Mouse (Mus musculus): Measurements from ENCODE around the gene Prpf18.
A peak's percentile ranks its signal among the peaks of the same experiment; 100 is the strongest.

Gene Prpf18

DNA sequence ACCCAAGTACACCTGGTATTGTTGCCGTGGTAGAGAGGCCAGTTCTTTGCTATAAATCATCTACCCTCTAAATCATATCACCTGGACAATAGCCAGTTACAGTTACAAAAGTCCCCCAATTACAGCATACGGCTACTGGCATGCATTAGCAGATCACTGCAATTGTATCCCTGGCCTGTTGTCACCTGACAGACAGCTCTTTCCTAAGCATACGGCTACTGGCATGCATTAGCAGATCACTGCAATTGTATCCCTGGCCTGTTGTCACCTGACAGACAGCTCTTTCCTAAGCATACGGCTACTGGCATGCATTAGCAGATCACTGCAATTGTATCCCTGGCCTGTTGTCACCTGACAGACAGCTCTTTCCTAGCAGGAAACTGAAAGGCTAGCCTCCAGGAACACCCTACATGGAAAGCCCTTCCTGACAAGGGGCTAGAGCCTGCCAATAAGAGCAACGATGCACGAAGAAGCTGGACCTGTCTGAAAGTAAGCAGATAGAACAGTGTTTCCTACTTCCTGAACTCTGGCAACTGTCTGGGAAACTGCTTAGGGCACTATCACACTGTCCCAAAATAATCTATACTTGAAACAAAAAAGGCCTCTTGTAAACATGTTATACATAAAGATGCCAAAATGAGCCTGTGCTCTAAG, 37.5 kb downstream of the Prpf18 start:
- DNase-seq, result peak; percentile 31 to 33

DNA sequence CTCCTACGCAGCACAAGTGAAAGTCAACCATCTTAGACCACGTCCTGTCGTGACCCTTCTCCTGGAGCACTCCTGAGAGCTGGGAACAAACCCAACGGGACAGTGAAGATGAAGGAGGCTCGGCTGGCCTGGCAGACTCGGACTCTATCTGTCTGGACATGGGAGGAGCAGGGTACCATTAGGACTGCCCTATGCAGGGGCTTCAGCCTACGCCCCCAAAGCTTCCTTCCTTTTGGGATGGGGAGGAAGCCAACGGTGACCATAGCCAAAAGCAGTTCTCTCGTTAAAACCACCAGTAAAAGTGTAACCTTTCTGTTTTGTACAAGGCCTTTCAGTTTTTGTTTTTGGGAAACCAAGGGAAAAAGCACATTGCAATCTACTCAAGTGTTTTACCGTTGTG, 40.2 kb downstream of the Prpf18 start:
- no peak for DNase-seq

DNA sequence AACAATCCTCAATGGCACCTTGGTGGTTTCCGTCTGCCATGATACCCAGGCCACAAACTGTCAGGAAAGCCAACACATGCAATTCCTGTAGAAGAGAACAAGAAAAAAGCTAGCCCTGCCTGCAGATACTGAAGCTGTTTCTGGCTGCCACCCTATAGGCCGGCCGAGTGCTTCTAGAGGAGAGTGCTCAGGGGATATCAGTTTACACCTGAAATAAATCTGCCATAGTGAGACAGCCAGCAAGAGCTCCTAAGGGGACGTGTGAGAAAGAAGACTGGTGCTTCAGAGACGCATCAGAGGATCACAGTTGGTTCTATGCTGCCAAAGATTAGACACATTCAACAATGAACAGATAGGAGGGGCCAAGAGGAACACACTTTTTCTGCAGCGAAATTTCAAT, 40.6 kb downstream of the Prpf18 start:
- no peak for DNase-seq

DNA sequence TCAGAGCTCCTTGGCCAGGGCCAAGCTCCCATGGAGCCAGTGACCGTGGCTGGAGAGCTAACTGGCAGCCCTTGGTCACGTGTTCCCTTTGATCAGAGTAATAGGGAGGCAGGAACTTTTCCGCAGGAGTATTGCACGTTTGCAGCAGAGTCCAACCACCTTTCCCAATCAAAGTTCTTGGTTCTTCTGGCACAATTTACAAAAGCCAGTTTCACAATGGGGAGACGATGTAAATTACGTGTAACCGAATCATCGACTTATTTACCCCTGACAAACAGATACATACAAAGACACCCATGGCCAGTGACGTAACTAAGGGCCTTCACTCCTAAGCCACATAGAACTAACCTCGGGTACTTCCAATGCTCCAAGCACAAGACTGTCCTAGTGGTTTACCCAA, 42.5 kb downstream of the Prpf18 start:
- DNase-seq, result no peak

DNA sequence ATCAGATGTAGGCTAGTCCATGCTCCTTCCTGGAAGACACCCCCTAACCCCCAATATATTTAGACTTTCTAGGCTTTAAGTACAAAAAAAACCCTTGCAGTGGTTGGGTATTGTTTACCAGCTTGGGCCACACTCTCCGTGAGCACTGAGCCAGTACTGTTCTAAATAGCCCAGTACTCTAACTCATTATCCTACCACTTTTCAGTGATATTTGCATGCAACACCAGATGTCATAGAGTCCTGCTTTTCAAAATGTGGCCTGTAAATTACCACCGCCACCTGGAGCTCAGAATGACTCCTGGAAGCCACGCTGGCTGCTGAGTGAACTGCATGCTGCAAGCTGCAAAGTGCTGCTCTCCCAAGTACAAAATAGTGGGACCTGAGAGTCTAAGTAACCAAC, 43.7 kb downstream of the Prpf18 start:
- no peak for DNase-seq

DNA sequence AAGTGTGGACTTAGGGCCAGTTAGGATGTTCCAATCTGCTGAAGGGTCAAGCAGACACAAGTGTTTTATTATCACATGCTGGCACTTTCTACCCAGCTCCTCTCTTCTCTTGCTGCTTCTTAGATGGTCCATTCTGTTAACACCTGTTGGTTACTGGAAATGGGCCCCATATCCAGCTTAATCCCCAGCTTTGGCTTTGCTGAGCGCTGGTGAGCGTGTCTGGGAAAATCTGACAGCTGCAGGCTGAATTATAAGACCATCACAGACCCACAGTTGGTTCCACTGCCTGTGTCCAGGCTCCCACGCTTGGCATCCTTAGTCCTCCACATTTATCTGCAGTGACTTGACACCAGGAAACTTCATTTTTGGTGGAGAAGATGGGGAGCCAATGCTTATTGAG, 45.4 kb downstream of the Prpf18 start:
- no peak for DNase-seq

DNA sequence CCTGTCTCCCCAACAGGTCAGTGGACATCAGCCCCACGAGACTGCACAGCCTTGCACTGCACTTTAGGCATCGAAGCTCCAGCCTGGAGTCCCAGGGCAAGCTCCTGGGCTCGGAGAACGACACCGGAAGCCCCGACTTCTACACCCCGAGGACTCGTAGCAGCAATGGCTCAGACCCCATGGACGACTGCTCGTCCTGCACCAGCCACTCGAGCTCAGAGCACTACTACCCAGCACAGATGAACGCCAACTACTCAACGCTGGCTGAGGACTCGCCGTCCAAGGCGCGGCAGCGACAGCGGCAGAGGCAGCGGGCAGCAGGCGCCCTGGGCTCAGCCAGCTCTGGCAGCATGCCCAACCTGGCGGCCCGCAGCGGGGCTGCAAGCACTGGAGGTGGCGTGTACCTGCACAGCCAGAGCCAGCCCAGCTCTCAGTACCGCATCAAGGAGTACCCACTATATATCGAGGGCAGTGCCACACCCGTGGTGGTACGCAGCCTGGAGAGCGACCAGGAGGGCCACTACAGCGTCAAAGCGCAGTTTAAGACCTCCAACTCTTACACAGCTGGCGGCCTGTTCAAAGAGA, 48.5 kb downstream of the Prpf18 start:
- DNase-seq, result peak; percentile 41 to 54

DNA sequence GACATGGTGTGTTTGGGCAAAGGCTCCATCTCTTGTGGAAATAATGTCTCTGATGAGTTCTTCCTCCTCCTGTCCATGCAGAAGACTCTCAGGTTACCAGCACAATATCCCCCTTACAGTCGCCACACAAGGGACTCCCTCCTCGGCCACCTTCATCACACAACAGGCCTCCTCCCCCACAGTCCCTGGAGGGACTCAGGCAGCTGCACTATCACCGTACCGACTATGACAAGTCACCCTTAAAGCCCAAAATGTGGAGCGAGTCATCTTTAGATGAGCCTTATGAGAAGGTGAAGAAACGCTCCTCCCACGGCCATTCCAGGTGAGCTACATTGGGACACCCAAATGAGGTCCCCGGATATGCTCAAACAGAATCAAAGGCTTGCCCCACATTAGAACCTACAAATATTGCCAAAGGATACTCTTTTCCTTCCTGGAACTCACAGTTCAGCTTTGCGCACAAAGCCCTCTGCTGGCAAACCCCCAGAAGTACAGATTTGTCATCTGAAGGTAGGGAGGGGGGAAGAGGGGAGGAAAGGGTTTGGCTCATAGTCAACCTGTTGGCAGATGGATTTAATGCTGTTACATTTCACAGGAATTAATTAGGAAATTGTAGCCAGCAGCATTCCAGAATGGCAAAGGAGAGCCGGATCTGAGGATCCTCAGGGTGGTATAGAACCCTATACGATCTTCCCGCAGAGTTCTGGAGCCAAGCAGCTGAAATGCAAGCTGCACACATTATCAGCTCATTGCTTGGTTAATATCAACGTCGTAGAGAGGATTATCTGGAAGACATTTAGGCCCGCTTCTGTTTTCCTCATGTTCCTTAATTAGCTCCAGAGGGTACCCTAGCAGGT, 50.7 kb downstream of the Prpf18 start:
- DNase-seq, result peak; percentile 93 to 96

DNA sequence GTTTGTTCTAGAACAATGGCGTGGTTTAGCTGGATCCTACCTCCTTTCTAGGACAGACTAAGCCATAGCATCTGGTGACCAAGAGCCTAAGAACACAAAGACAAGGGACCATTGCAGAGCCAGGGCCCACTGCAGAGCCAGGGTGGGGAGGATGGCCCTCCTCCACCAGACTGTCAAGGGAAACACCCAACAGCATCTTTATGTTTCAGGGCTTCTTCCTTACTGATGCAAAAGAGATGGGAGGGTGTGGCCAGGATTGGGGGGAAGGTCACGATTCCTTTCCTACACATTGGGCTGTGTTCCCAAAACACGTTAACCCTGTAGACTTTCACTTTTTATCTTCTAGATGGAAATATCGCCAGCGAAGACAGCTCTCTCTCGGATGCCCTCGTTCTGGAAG, 54.9 kb downstream of the Prpf18 start:
- DNase-seq, result no peak

DNA sequence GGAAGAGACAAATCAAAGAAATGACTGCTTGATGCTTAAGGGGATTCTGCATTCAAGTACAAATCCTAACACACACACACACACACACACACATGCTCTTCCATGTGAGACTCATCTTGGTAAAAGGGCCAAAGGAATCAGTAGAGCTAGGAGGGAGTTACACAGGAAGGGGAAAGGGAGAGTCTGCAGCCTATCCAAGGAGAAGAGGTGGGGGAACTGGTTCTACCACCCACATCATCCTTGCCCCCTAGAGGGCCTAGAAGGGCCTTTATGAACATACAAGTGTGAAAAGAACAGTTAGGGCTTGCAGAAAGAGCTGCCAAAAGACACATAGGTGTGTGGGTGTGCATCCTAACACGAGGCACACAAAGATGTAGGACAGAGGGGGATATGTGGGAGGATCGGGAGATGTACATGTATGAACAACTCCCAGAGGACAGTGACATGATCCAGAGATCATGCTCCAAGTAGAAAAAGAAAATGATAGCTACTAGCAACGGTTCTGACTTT, 58.0 kb downstream of the Prpf18 start:
- DNase-seq, result no peak

DNA sequence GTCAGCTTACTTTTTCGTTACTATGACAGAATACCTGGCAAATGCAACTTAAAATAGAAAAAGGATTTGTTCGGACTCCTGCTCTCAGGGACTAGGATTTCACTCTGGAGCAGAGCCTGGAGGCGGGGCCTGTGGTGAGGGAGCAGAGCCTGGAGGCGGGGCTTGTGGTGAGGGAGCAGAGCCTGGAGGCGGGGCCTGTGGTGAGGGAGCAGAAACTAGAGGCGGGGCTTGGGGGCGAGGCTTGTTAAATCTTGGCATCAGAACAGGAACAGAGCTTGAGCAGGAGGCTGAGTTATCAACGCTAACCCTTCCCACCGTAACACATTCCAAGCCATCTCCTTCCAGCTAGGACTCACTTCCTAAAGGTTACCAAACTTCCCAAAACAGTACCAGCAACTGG, 58.5 kb downstream of the Prpf18 start:
- DNase-seq, result peak; percentile 48 to 62

DNA sequence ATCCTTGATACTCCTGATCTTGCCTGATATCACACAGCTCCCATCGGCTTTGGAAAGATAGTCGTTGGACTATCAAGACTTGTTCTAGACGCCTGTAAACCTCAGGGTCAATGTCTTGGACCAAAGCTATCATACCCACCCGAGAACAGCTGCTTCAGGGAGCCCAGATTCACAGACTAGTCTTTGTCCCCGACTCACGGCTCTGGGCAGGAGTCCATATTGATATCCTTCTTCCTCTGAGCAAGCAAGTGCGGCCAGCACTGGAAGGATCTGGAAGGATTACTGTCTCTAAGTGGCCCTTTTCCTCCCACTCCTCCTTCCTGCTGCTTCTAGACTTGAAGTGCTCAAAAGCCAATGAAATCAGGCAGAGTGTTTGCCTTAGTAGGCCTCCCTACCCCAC, 59.2 kb downstream of the Prpf18 start:
- no peak for DNase-seq

DNA sequence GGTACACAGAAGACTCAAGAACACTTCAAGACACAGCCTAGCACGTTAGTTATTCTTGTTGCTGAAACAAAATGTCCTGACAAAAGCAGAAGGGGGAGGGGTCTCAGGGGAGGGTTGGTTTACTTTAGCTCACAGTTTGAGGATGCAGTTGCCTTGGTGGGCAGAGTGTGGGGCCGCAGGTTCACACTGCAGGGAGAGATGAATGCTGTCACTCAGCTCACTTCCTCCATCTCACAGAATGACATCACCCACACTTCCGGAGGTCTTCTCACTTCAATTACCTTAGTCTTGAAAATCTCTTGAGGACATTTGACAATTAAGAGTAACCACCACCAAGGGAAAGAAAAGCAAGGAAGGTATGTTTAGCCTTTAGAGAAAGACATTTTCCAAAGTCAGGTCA, 60.3 kb downstream of the Prpf18 start:
- no peak for DNase-seq

DNA sequence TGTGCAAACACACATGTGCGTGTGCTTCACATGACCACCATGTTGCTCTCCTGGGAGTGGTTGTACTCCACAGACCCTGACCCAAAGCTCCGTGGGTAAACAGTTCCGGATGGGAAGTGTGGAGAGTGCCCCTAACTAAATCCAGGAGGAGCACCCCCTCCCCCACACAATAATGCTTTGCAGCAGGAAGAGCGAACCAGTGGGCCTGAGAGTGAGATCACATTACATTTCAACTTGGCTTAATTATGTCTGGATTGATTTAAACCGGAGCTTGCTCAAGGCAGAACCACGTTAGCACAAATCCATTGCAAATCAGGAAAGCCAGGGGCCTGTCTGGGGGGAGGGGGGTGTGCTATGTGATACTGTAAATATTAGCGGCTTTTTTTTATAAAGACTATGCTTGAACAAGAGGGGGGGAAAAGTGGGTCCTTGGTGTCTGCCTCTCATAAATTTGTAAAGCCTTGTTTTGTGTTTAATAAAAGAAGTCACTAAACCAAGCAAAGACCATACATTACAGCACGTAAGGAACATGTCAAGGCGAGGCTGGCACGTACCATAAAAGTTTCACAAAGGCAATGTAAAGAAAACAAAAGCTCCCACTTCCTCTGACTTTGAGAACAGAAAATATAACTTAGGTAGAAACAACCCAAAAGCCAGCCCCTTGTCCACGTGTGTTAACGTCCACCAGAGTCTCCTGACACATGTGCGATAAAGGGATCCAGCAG, 64.1 kb downstream of the Prpf18 start:
- DNase-seq, result no peak

DNA sequence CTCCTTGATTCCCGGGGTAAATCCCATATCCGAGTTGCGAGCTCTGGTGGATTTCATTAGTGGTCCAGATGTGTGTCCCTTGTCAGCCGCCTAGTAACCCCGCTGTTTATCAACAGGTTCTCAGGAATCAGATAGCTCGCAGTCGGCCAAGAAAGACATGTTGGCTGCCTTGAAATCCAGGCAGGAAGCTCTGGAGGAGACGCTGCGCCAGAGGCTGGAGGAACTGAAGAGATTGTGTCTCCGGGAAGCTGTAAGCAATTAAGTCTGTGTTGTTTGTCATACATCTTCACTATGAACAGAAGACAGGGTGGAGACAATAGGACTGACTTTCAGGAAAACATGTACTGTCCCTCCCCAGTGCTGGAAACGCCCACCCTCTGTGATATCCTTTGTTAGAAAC, 65.7 kb downstream of the Prpf18 start:
- no peak for DNase-seq

DNA sequence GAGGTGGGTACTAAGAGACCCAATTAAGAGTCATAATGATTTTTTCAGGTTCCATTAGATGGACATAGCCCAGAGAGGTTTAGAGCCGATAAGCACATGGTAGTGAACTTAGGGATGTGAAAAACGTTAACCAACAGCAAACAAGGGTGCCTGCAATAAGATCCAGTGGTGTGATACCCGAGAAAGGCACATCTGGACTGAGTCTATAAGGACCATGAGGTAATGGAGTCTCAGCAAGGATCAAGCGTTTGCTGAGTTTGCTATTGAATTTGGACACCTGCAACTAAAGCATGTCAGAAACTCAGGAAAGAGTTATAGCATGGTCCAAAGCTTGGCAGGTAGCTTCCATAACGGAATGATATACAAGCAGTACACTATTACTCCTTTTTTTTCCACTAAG, 67.7 kb downstream of the Prpf18 start:
- DNase-seq, result no peak

DNA sequence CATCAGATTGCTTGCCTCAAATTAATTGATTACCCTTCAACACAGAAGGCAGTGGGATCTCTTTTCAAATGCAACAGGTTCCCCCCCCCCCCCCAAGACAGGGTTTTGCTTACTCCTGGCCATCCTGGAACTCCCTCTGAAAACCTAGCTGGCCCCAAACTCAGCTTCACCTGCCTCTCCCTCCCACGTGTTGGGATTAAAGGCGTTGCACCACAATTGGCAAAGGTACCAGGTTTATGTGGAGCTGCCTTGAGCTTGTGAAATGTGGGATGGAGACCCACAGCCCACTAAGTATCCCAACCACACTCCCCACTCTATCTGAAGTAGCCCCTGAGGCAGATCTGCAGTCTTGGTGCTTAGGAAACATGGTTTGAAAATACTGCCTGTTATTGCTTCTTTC, 69.0 kb downstream of the Prpf18 start:
- no peak for DNase-seq

DNA sequence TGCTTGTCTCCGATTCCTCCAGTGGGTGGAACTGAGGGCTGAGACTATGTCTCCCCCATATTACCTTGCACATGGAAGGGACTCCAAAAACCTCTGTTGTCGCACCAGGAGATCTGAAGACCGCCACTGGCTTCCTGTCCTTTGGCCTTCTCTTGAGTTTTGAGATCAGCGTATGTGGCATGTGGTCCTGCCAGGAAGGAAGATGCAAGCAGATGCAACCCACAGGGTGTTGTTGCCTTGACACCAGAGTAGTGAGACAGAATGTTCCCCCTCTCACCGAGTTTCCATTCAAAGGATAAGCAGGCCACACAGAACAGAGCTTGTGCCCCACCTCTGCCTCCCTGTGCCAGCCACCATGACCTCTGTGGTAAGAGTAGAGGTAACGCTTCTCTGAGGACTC, 71.2 kb downstream of the Prpf18 start:
- DNase-seq, result peak in 1 of 2 experiments; percentile 28

DNA sequence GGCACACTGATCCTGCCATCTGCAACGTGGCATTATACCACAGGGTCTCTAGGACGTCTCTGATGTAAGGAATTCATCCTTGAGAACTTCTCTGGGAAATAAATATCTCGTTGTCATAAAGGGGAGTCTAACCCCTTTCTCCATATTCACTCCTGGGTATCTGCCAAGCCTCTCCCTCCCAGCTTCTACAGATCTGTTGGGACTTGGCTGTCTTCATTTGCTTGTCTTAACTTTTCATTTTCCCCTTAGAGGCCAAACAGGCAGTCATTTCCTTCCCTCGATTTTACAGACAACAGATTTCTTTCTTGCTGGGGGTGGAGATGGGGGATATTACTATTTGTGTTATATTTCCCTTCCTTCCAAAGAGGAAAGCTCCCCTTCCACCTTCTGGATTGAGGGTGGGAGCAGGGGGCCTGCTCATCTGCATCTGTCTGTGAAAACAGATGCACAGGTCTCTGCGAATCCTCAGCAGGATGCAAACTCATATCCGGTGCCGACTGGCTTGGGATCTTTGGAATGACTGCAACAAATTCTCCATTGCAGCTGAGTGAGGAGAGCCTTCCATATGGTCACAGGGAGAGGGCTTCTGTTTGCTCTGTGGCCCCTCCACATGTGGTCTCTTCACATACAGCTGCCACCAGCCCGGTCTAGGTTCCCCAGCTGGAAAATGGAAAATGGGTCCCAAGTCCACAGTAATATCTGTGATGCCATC, 72.4 kb downstream of the Prpf18 start:
- peak; percentile 57 to 59 for DNase-seq

DNA sequence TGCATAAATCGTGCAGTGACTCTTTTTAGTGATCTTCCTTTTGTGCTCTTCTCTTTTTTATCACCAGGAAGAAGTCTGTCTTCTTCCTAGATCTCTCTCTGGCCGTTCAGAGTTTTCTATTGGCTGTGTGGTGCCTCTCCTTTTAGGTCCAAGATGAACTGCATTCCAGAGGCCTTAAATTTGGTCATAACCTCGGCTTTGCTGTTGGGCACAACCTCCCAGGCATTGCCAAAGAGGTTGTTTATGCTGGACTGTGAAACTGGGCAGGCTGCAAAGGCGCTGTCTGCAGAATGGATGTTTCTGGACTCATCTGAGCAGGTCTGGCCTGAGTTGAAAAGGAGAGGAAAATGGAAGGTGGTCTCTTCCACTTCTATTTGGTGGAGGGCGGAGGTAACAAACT, 73.6 kb downstream of the Prpf18 start:
- no peak for DNase-seq

DNA sequence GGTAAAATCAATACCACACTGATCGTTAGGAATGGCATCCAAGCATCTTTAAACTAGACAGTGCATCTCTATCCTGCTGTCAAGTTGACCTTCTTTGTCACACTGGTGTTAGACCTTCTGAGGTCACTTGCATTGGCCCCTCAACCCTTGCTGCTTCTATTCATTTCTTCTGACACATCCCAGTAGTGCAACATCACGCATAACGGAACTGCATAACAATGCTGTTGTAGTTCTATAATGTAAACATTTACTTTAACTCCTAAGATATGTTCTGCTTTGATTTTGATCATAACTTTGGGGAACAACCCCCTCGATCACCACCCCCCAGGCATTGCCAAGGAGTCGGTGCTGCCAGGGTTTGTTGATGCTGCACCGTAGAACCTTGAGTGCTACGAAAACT, 75.9 kb downstream of the Prpf18 start:
- DNase-seq, result no peak

DNA sequence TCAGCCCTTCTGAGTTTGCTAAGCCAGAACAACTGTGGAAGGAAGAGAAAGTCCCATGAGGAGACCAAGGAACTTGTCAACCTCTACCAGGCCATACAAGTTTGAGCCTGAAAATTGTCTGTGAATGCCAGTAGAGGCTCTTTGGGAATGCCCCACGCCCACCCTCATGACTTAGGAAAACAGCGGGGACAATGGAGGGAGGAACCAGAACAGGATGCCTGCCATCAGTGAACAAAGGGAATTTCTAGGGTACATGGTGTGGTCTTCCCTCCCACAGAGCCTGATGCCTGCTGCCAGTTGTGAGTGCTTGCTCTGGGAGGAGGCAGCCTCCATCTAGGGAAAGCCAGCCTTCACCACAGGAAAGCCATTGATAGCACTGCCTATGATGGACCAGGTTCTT, 76.8 kb downstream of the Prpf18 start:
- DNase-seq, result no peak

DNA sequence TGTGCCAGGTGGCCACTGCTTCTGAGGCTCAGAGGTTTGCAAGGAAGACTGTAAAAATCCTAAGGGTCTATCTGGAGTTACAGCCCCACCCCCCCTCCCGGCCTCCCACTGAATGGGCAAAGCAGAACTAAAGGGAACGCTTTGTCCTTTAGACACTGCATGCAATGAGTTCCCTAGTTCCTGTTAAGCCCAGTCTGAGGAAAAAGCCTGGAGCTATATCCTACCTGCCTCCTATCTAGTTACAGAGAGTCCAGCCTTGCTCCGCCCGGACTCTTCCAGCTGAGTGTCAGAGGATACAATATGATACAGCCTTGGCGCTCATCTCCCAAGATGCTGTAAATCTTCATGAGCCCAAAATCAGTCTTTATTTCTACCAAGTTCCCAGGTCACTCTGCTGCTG, 77.7 kb downstream of the Prpf18 start:
- DNase-seq, result no peak
